Mouse (Mus musculus): ENCODE data around the gene Pdxk. TPM values are rescaled to one million over a fixed set of nuclear protein-coding genes. Genes with fewer than 3 reads are reported as not detected.

Gene Pdxk
- polyA plus RNA-seq, 1 experiment = 12.4 TPM

- no peak overlapping the region for H3K4me3 ChIP-seq (ENCODE audit: insufficient read depth, low read length)
- H3K4me1 ChIP-seq (ENCODE audit: control insufficient read depth, insufficient read depth, low read length) = 0 out of 2 replicates have a peak, but pooled peaks cover 2% of the 10 kb centered on the region
- no peak overlapping the region for H3K27ac ChIP-seq (ENCODE audit: insufficient read depth, low read length)
- no peak for TF ChIP-seq POLR2A (IDR thresholded peaks at IDR 0.05; ENCODE audit: low read depth, low read length)
- peak; percentile 91 for TF ChIP-seq CTCF (IDR thresholded peaks at IDR 0.05; ENCODE audit: borderline replicate concordance, insufficient read depth, low read length)
Observed at GRCm38 (mm10) chr10:78392072-78392471, 72.7 kb downstream of the Pdxk start.

GRCm38 (mm10) chr10:78390982-78391470, 73.7 kb downstream of the Pdxk start:
- TF ChIP-seq POLR2A (IDR thresholded peaks at IDR 0.05; ENCODE audit: low read depth, low read length) (no peak), CTCF (IDR thresholded peaks at IDR 0.05; ENCODE audit: borderline replicate concordance, insufficient read depth, low read length) (no peak)

DNA sequence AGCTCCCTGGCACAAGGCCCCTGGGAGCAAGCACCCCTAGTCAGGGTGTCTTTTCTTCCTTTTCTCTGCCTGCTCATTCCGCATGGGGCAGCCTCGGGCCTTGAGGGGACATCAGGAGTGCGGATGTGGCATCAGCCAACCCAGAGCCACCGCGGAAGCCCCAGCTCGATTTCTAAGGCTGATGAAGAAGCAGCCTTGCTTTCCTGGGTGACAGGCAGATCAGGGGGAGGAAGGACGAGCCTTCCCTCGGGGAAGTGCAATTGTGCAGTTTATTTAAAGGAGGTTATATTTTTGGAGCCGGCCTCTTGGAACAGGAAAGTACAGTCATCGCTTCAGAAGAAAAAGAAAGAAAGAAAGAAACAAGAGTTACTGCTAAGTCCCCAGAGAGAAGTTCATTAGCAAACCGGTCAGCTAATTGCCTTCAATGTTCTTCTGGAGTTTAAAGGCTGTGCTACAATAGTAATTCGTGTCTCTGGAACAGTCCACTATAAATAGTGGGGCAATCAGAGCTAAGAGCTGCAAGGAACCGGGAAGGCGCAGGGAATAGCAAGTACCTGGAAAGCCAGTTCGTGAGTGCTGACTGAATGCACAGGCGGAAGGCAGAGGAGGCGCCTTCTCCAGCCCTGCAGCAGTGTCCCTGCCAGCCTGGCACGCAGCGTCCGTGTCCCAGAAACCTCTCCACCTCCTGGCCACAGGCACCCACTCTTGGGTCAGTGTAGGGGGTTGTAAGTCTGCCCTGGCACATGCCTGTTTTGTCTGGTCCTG, 76.4 kb downstream of the Pdxk start:
- H3K4me1 ChIP-seq (ENCODE audit: control insufficient read depth, insufficient read depth, low read length) = no peaks in the 10 kb centered on the region
- H3K27ac ChIP-seq (ENCODE audit: insufficient read depth, low read length) = no peak overlapping the region
- H3K4me3 ChIP-seq (ENCODE audit: insufficient read depth, low read length) = no peak overlapping the region
- TF ChIP-seq CTCF (IDR thresholded peaks at IDR 0.05; ENCODE audit: borderline replicate concordance, insufficient read depth, low read length) (no peak), POLR2A (IDR thresholded peaks at IDR 0.05; ENCODE audit: low read depth, low read length) (no peak)

More at GRCm38 (mm10) chr10:78390982-78391470, 73.7 kb downstream of the Pdxk start:
- Histone ChIP-seq H3K4me1 (ENCODE audit: control insufficient read depth, insufficient read depth, low read length) (no peaks in the 10 kb centered on the region), H3K27ac (ENCODE audit: insufficient read depth, low read length) (no peak overlapping the region), H3K4me3 (ENCODE audit: insufficient read depth, low read length) (no peak overlapping the region)

Other genes with a start within 250 kb of the Pdxk start
- 28.8 and 31.0 TPM in 2 replicates for gene Trappc10, start 220.3 kb downstream of the Pdxk start, polyA plus RNA-seq (2011; ENCODE audit: insufficient read length, low read depth, missing spikeins)
- gene Agpat3, start 112.5 kb downstream of the Pdxk start, polyA plus RNA-seq (2011; ENCODE audit: insufficient read length, low read depth, missing spikeins) = 43.7 and 45.4 TPM in 2 replicates
- gene Rrp1, start 51.9 kb downstream of the Pdxk start, polyA plus RNA-seq (2011; ENCODE audit: insufficient read length, low read depth, missing spikeins) = 130 and 139 TPM in 2 replicates
- gene Cstb, start 39.3 kb downstream of the Pdxk start, polyA plus RNA-seq (2011; ENCODE audit: insufficient read length, low read depth, missing spikeins) = 386 and 437 TPM in 2 replicates
- not detected in 2 replicates for gene Olfr1358, start 52.5 kb upstream of the Pdxk start, polyA plus RNA-seq (2011; ENCODE audit: insufficient read length, low read depth, missing spikeins)
- gene Ilvbl, start 109.4 kb upstream of the Pdxk start, polyA plus RNA-seq (2011; ENCODE audit: insufficient read length, low read depth, missing spikeins) = 42.7 and 55.5 TPM in 2 replicates
- 50.5 and 52.8 TPM in 2 replicates for gene Syde1, start 127.0 kb upstream of the Pdxk start, polyA plus RNA-seq (2011; ENCODE audit: insufficient read length, low read depth, missing spikeins)
- not detected in 2 replicates for gene Olfr1357, start 153.1 kb upstream of the Pdxk start, polyA plus RNA-seq (2011; ENCODE audit: insufficient read length, low read depth, missing spikeins)

All from embryonic fibroblast, embryonic 13.5 days (primary cell).